ENCODE assay signal across 9 mouse cellular contexts in genomic region chr11:79877184-79877745, GRCm38 (mm10).
DNase-seq lines count a peak whose midpoint lies in the region; ATAC-seq and TF ChIP-seq lines count a peak whose summit lies in the region.
"Had no signal": no experiment of that assay in that cellular context is flagged by ENCODE, and none has a peak within 500 bp of the region (broad histone marks: within the 10 kb centered on the region; RNA-seq: fewer than 3 reads in every experiment).

No protein-coding gene starts in this region.

- ATAC-seq in granulocyte monocyte progenitor cell, adult 5-6 weeks (replicated peaks; ENCODE audit: poor library complexity, severe bottlenecking), result peak; percentile 27; the same call in 1 of the 2 replicates

- DNase-seq in kidney, adult 9 months, result peak; percentile 33
- no peak for DNase-seq in kidney, adult 11 months
- peak; percentile 46 for DNase-seq in brain, adult 2 months (ENCODE audit: low read depth, low spot score)
- peak; percentile 59 for DNase-seq in lung, postnatal 14 days
- no peak for DNase-seq in T-cell, adult 2 months (ENCODE audit: low spot score)
- no peak for DNase-seq in layer of hippocampus, adult 2 months (ENCODE audit: low spot score in 2 of 2)
- DNase-seq in gastrocnemius, postnatal 4 days (ENCODE audit: low spot score in 2 of 2), result no peak

- H3K4me3 ChIP-seq in layer of hippocampus, adult 2 months, result no peak overlapping the region
- H3K4me3 ChIP-seq: forebrain, embryonic 10.5 days had no signal

- no peak overlapping the region for H3K27ac ChIP-seq in layer of hippocampus, adult 2 months
- H3K27ac ChIP-seq: forebrain, embryonic 10.5 days had no signal

- TF ChIP-seq CTCF in layer of hippocampus, adult 2 months (conservative IDR thresholded peaks at IDR 0.05), result no peak

Comparison
In these comparisons a context has a peak if more than half of its experiments do, and no peak if none do; other contexts are left out.
1. DNase-seq: peak in kidney, adult 9 months (single experiment), brain, adult 2 months (single experiment) and lung, postnatal 14 days (single experiment); none in kidney, adult 11 months (single experiment), T-cell, adult 2 months (single experiment), layer of hippocampus, adult 2 months (0 of 2) and gastrocnemius, postnatal 4 days (0 of 2).